Comparison of ENCODE assay signal across 8 mouse cellular contexts in the genomic region with DNA sequence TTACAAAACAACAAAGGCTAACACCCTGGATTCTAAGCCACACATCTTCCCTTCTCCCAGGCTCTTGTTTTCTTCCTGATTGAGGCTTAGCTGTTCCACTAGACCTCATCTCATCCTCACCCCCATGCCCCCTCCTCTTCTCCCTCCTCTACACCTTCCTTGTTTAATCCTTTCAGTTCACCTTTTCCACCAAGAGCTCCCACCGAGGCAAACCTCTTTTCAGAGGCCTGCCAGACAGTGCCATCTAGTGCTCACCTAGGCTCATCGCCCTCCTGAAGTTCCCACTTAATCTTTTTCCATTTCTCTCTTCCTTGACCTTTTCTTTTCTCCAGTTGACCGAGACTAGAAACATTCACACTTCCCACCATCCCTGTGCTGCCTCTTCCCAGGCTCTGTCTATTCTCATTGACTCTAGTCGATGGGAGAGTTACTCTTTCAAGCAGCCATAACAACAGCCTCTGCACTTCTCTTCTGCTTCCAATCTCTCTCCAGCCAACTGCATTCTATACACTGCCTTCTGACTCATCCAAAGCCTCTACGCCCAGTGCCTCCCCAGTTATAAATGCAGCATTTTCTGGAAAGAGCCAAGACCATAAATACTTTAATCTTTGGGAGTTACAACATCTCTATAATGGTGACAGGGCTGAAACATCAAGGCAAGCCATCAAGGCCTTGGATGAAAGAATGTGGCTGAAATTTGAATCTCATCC. TPM values are rescaled to one million over a fixed set of nuclear protein-coding genes. Genes with fewer than 3 reads are reported as not detected.
DNase-seq lines count a peak whose midpoint lies in the region; ATAC-seq and TF ChIP-seq lines count a peak whose summit lies in the region.

No protein-coding gene starts in this region.

- H3K9ac ChIP-seq in liver, embryonic 11.5 days (ENCODE audit: low read depth, low read length) = no peak overlapping the region
- no peak overlapping the region for H3K9ac ChIP-seq in lung, postnatal 0 days (replicated peaks; ENCODE audit: low read depth)

- 31% methylated on average over 5 of the region's 5 CpGs for WGBS in liver, embryonic 11.5 days
- 26% methylated on average over 5 of the region's 5 CpGs for WGBS in lung, postnatal 0 days

- H3K36me3 ChIP-seq in liver, embryonic 11.5 days (ENCODE audit: control insufficient read depth, insufficient read depth, low read length) = no peaks in the 10 kb centered on the region
- no peaks in the 10 kb centered on the region for H3K36me3 ChIP-seq in lung, postnatal 0 days (ENCODE audit: insufficient read depth, low read length)

- no peak overlapping the region for H3K4me3 ChIP-seq in liver, embryonic 11.5 days (ENCODE audit: low read depth, low read length)
- no peak overlapping the region for H3K4me3 ChIP-seq in bone marrow macrophage, adult 2 months (ENCODE audit: insufficient read depth, low read length)
- H3K4me3 ChIP-seq in lung, postnatal 0 days (ENCODE audit: low read depth, low read length) = no peak overlapping the region

- no peaks in the 10 kb centered on the region for H3K9me3 ChIP-seq in liver, embryonic 11.5 days (ENCODE audit: control insufficient read depth, low read length)
- H3K9me3 ChIP-seq in lung, postnatal 0 days (ENCODE audit: low read length) = no peaks in the 10 kb centered on the region

- no peak for ATAC-seq in liver, embryonic 11.5 days (replicated peaks; ENCODE audit: low FRiP score)
- no peak for ATAC-seq in lung, postnatal 0 days

- no peaks in the 10 kb centered on the region for H3K4me1 ChIP-seq in liver, embryonic 11.5 days (replicated peaks; ENCODE audit: control insufficient read depth, insufficient read depth, low read length)
- H3K4me1 ChIP-seq in bone marrow macrophage, adult 2 months (ENCODE audit: control insufficient read depth, insufficient read depth, low read length) = peaks cover under 1% of the 10 kb centered on the region; the same call in 1 of the 2 replicates
- H3K4me1 ChIP-seq in lung, postnatal 0 days (ENCODE audit: insufficient read depth, low read depth, low read length) = no peaks in the 10 kb centered on the region

- no peak for TF ChIP-seq POLR2A in bone marrow macrophage, adult 2 months (IDR thresholded peaks at IDR 0.05; ENCODE audit: borderline replicate concordance, low read depth, low read length)

- TF ChIP-seq CTCF in bone marrow macrophage, adult 2 months (IDR thresholded peaks at IDR 0.05; ENCODE audit: low read depth, low read length) = peak; percentile 77
- peak; percentile 75 for TF ChIP-seq CTCF in lung, postnatal 0 days (IDR thresholded peaks at IDR 0.05)

- H3K27ac ChIP-seq in liver, embryonic 11.5 days (ENCODE audit: low read depth, low read length) = no peak overlapping the region
- no peak overlapping the region for H3K27ac ChIP-seq in bone marrow macrophage, adult 2 months (ENCODE audit: insufficient read depth, low read depth, low read length)
- H3K27ac ChIP-seq in lung, postnatal 0 days (ENCODE audit: low read length) = no peak overlapping the region

- TF ChIP-seq EP300 in lung, postnatal 0 days (IDR thresholded peaks at IDR 0.05) = no peak

- H3K4me2 ChIP-seq in liver, embryonic 11.5 days = no peak overlapping the region
- H3K4me2 ChIP-seq in lung, postnatal 0 days (replicated peaks; ENCODE audit: low read depth, low read length) = no peak overlapping the region

- H3K27me3 ChIP-seq in liver, embryonic 11.5 days (replicated peaks; ENCODE audit: control insufficient read depth, insufficient read depth, low read length) = no peaks in the 10 kb centered on the region
- H3K27me3 ChIP-seq in lung, postnatal 0 days (replicated peaks; ENCODE audit: insufficient read depth, low read length) = no peaks in the 10 kb centered on the region

- peak; percentile 13 to 30 for DNase-seq in adrenal gland, adult 18-20 months (ENCODE audit: low spot score in 2 of 2)
- DNase-seq in adrenal gland, adult 8-10 months = no peak
- peak; percentile 11 for DNase-seq in liver
- DNase-seq in liver, embryonic 11.5 days (ENCODE audit: low spot score) = no peak
- DNase-seq in lung, postnatal 0 days (ENCODE audit: low spot score) = peak; percentile 45
- peak; percentile 44 to 54 for DNase-seq in spleen, postnatal 36 days (ENCODE audit: low spot score in 2 of 2)
- DNase-seq in gastrocnemius, adult 18-20 months (ENCODE audit: low spot score) = no peak

RNA-seq across cellular contexts. Expression of gene Stard5, which starts 43.9 kb away (rescaled TPM):
- total RNA-seq in adrenal gland, adult 18-20 months (2021) = 10 to 100 TPM; 22.9 to 26.0 TPM
- total RNA-seq in adrenal gland, adult 8-10 months (2022) = 10 to 100 TPM; 19.3 to 53.7 (median 29.3) TPM
- 9.2 and 10.8 TPM in 2 replicates for polyA plus RNA-seq in liver, embryonic 11.5 days (2014; fragmentation: Nextera tagmentation; extraction: Ambion mirVana)
- polyA plus RNA-seq in bone marrow macrophage, adult 2 months (2012; ENCODE audit: insufficient read depth, insufficient read length, missing spikeins) = 37.0 and 41.8 TPM in 2 replicates
- 12.9 and 13.4 TPM in 2 replicates for polyA plus RNA-seq in lung, postnatal 0 days (2015; fragmentation: Nextera tagmentation; extraction: Ambion mirVana)
- total RNA-seq in gastrocnemius, adult 18-20 months (2021) = 1 to 10 TPM; 3.1 to 4.1 TPM

Comparison
In these comparisons a context has a peak if more than half of its experiments do, and no peak if none do; other contexts are left out.
1. DNase-seq: peak in adrenal gland, adult 18-20 months (2 of 2), liver (single experiment), lung, postnatal 0 days (single experiment) and spleen, postnatal 36 days (2 of 2); none in adrenal gland, adult 8-10 months (single experiment), liver, embryonic 11.5 days (single experiment) and gastrocnemius, adult 18-20 months (single experiment).